Mouse (Mus musculus): ENCODE measurements around the gene Rnase1. TPM values are rescaled to one million over a fixed set of nuclear protein-coding genes. Genes with fewer than 3 reads are reported as not detected.
"Not testable (repeated sequence)": the region's sequence is repeated elsewhere in the genome, so short reads cannot be mapped to it uniquely, and the experiment has no call there.

Rnase1 gene
- total RNA-seq (2015) (not detected in 2 replicates), total RNA-seq (2017) (not detected in 2 replicates)

- no peak for ATAC-seq (replicated peaks; ENCODE audit: poor library complexity)
Observed at GRCm38 (mm10) chr14:51146685-51147084, at the start of gene Rnase1. Gene Rnase1, minus strand, starts transcription at chr14:51146785.

DNA sequence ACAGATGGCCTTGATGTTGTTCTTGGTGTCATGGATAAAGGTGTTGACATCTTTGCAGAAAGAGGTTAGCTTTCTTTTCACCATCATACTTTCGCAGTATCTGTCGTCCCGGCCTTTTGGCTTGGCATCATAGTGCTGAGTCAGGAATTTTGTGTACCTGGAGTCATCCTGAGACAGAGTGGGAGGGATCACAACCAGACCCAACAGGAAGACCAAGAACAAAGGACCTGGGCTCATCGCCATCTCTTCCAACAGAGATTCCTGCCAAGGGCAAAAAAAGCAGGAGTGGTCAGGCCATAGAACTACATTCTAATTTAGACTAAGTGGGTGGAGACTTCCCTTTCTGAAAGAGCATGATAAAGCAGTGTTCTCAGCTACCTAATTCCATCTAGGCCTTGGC is 49.1 kb upstream of the Rnase1 start:
- ATAC-seq (replicated peaks; ENCODE audit: poor library complexity) = no peak

- ATAC-seq (replicated peaks; ENCODE audit: poor library complexity) = not testable (repeated sequence)
Observed at GRCm38 (mm10) chr14:51181051-51181450, 34.5 kb upstream of the Rnase1 start.

DNA sequence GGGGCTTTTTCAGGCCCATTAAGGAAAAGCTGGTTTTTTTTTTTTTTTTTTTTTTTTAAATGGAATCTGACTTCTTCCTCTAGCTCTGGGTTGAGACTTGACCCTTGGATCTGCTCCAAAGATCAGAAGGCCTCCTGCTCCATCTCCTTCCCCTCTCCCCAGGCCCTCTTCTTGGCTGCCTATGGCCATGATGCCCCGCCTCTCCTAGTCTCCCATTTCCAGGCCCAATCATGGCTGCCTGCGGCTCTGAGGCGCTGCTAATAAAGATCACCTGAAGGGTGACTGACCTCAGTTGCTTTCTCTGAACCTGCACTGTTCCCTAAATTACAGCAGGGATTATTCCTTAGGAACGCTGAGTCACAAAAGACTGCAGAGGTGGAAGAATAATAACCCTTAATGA is 27.3 kb upstream of the Rnase1 start:
- ATAC-seq (replicated peaks; ENCODE audit: poor library complexity) = no peak

DNA sequence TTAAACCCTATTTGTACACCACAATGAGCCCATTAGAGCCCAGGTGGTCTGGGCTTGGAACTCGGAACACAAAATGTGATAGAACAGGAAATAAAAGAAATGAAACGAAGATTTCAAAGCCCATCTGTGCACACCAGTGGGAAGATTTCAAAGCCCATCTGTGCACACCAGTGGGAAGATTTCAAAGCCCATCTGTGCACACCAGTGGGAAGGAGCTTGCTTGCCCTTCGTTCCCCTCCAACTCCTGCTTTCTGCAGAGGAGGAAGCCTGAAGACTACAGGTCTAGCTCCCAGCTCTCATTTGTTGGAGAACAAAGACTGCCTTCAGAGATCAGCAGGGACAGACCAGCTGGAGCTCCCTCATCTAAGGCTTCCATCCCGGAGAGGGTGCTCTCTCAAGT is 26.4 kb upstream of the Rnase1 start:
- not testable (repeated sequence) for ATAC-seq (replicated peaks; ENCODE audit: poor library complexity)

DNA sequence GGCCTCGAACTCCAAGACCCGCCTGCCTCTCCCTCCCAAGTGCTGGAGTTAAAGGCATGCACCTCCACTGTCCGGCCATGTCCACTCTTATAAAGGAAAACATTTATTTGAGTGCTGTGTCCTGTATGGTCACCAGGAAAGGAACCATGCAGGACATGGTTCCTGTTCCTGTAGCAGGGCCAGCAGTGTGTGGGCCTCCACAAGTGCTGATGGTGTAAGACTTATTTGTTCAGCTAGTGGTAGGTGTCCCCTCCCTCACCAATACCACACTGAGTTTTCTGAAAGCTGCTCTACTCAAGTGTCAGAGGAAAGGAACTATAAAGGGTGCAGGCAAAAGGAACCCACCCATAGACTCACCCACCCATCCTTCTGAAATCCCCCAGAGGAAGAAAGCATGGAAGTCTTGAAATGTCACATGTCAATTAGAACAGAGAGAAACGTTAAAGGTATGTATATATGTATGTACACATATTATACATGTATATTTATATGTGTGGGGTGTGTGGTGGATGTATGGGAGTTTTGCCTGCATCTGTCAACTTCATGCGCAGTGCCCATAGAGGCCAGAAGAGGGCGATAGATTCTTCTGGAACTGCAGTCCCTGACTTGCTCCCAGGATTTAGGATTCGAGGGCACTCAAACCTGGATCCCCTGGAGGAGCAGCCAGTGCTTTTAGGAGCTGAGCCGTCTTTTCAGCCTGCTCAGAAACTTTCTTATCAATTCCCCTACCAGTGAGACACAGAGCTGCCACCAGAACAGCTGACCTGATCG is 25.7 kb upstream of the Rnase1 start:
- peak; percentile 79 for ATAC-seq (replicated peaks; ENCODE audit: poor library complexity)

DNA sequence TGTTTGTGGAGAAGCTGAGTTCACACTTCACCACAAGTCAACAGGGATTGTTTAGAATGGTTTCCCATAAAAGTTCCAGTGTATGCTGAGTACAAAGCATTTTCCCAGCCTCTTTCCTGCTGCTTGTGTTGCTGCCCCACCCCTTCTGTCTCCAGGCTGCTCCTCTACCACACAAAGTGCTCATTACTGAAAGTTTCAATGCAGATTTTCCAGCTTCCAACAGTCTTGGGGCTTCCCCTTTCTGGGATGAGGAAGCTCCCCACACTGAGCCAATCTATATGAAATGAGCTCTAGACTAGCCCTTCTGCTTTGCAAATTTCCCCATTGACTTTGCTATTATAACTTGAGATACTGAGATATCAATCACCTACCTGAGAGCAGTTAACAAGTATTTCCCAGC is 19.5 kb upstream of the Rnase1 start:
- peak; percentile 77 for ATAC-seq (replicated peaks; ENCODE audit: poor library complexity)

- ATAC-seq (replicated peaks; ENCODE audit: poor library complexity) = peak; percentile 23; the same call in 1 of the 2 replicates
Observed at GRCm38 (mm10) chr14:51165435-51165834, 18.9 kb upstream of the Rnase1 start.

GRCm38 (mm10) chr14:51163323-51163722 is 16.7 kb upstream of the Rnase1 start:
- ATAC-seq (replicated peaks; ENCODE audit: poor library complexity) = not testable (repeated sequence)

DNA sequence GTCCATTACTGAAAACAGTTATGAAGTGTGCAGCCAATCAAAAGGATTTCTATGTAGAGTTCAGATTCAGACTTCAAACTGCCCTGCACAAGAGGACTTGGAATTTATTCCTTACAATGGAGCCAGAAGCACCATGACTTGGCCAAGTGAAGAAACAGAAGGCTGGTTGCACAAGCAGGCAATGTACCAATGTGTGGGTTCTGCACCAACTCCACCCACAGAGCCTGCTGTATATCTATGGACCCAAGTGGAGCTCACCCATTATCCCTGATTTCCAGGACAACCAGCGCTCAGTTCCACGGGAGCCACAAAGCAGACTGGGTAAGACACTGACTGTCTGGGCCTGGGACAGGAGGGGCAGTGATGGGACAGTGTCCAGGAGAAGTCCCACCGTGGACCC is 15.4 kb upstream of the Rnase1 start, which contains the start of gene Rnase2b:
TSS of gene Rnase2b (plus strand) at position 285 of the 400 bp plus-strand sequence.
- ATAC-seq (replicated peaks; ENCODE audit: poor library complexity) = not testable (repeated sequence)

- ATAC-seq (replicated peaks; ENCODE audit: poor library complexity) = peak; percentile 55
Observed at GRCm38 (mm10) chr14:51157072-51157471, 10.5 kb upstream of the Rnase1 start.

DNA sequence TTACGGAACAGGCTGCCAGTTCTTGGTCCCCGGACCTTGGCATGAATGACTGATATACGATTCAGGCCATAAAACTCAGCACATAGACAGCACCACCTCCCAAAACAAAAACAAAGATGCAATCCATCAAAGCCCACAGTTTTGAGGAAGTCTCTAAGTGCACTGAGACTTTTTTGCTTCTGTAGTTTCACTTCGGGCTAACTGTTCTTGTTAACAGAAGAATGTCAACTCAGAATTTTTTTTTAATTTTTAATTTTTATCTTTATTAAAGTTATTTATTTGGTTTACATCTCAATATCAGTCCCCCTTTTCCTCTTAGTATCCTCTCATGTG is 10.1 kb upstream of the Rnase1 start:
- ATAC-seq (replicated peaks; ENCODE audit: poor library complexity) = peak; percentile 69

DNA sequence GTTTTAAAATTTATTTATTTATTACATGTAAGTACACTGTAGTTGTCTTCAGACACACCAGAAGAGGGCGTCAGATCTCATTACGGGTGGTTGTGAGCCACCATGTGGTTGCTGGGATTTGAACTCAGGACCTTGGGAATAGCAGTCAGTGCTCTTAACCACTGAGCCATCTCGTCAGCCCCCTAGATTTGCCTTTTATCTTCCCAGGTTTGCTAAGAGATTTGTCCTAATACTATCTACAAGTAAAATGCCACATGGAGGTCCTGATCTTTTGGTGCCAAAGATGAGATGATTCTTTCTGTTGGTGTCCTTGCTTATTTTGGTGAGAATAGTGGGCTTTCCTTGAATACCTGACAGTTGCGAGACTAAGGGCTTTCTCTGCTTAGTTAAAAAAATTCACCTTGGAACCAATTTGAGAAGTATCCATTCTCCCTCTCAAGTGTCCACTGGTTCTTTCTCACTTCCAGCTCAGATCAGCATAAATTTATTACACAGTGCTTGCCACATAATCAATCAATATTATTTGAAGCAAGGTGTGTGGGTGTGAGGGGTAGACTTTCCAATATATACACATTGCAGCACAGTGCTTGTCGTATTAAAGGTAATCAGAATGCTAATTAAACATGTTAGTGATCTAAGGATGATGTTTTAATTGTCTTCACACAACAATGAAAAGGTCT is 9.6 kb upstream of the Rnase1 start:
- ATAC-seq (replicated peaks; ENCODE audit: poor library complexity) = no peak

DNA sequence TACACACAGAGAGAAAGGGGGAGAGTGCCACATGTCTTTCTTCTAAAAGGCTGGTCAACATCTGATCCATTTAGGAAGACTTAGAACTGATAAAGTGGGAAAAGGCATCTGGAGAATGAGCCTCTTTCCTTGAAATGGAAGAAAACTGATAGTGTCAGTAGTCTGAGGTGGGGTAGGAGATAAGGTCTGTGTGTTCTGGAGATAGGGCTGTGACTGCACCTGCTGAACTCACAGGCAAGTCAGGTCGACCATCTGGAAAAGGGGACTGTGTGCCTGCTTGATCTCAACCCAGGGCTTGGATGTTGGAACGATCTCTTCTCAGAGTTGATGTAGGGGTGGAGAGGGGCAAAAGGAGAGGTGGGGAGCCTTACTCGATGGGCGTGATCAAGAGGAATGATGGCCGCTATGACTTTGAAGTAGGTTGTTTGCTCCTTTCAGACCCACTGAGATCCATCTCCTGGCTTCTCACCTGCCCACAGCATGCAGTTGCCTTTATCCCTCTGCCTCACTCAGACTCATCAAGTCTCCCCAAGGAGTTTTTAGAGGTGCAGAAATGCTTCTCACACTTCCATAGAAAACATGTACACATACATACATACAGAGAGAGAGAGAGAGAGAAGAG is 5.8 kb upstream of the Rnase1 start:
- no peak for ATAC-seq (replicated peaks; ENCODE audit: poor library complexity)

DNA sequence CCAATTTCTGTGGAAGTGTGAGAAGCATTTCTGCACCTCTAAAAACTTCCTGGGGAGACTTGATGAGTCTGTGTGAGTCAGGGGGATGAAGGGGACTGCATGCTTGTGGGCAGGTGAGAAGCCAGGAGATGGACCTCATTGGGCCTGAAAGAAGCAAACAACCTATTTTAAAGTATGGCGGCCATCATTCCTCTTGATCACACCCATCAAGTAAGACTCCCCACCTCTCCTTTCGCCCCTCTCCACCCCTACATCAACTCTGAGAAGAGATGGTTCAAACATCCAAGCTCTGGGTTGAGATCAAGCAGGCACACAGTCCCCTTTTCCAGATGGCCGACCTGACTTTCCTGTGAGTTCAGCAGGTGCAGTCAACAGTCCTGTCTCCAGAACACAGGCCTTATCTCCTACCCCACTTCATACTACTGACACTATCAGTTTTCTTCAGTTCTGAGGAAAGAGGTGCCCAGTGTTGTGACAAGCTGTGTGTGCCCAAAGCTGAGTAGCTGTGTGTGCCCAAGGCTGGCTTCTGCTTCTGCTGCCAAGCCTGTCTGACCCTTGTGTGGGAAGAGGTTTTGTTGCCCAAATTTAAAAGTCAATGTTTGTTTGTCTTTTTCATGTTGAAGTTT is 3.7 kb upstream of the Rnase1 start:
- peak; percentile 84 for ATAC-seq (replicated peaks; ENCODE audit: poor library complexity)

DNA sequence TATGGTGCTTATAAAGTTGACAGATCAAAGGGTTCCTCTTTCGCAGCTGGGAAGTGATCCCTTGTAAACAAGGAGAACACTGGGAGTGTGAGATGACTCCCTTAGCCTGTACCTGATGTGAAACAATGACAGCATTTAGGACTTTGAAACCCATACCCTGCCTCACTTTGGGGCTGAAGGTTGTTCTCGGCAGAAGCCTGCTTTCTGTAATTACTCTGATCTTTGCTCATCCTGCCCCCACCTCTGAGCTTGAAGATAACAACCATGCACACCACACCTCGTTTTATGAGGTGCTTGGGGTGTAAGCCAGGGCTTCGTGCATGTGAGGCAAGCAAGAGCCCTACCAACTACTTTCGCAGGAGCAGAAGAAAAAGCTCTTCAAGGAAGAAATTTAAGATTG is 2.6 kb upstream of the Rnase1 start:
- ATAC-seq (replicated peaks; ENCODE audit: poor library complexity) = 0 out of 2 replicates have a peak, but pooled peaks have one; percentile 27

DNA sequence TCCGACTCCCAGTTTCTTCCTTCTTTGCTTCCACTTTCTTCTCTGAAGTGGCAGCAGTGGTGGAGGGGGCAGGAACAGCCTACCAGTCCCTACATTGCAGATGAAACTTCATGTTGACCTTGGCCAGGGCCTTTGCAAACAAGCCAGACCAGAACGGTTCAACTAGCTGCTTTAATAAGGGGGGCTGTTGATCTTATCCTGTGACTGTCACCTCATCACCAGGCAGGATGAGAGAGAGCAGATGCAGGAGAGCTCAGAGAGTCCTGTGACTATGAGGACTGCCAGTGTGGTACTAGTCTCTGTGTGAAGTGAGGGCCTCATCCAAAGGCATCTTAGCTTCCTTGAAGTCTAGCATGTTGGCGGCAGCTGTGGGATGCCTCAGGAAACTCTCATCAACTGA is 1.4 kb upstream of the Rnase1 start:
- no peak for ATAC-seq (replicated peaks; ENCODE audit: poor library complexity)

DNA sequence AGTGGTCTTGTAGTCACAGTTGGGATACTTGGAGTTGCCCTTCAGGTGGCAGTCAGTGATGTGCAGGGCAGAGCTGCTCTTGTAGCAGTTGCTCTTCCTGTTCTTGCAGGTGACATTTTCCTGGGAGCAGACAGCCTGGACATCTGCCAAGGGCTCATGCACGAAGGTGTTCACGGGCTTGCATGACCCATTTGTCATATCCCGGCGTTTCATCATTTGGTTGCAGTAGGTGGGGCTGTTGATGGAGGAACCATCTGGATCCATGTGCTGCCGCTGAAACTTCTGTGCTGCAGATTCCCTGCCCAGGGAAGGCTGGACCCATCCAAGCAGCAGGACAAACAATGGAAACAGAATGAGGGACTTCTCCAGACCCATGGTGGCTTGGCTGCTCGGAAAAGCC is 1.1 kb downstream of the Rnase1 start:
- ATAC-seq (replicated peaks; ENCODE audit: poor library complexity) = no peak

DNA sequence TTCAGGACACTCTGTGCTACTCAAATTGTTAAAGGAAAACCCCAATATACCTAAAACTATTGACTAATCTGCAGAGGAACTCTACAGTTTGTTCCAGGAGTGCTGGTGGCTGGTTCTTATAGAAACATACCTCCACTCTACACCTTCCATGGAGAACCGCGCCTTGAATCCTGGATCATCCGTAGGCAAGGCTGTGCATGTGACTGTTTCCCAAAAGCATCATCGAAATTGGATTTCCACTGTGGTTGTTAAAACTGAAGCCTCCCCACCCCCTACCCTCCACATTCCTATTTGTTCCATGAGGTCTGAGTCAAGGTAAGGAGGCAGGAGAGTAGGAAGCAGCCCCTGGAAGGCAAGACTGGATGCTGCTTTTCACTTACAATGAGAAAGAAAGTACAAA is 2.1 kb downstream of the Rnase1 start:
- ATAC-seq (replicated peaks; ENCODE audit: poor library complexity) = no peak

GRCm38 (mm10) chr14:51143937-51144336 is 2.6 kb downstream of the Rnase1 start:
- ATAC-seq (replicated peaks; ENCODE audit: poor library complexity) = peak; percentile 78

DNA sequence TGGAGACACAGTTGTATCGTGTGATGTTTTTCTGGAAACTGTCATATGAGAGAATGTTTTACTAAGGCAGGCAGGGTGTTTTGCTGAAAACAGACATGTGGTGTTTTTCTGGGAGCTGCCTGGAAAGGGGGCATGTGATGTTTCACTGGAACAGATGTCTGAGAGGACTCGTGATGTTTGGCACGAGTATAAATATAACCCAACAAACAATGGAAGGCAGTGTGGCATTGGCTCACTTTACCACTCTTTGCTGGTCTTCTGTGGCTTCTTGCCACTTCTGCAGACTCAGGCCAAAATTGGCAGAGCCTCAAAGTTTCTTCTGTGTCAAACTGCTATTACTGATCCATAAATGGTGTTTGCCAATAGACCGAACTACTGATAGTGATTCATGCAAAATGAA is 3.3 kb downstream of the Rnase1 start:
- no peak for ATAC-seq (replicated peaks; ENCODE audit: poor library complexity)

All from megakaryocyte progenitor cell, adult 5-6 weeks (primary cell).